8 mouse cellular contexts compared by ENCODE assay signal in genomic region chr9:100400366-100400765, GRCm38 (mm10).
DNase-seq lines count a peak whose midpoint lies in the region; ATAC-seq and TF ChIP-seq lines count a peak whose summit lies in the region.

No protein-coding gene starts in this region.

- H3K4me2 ChIP-seq in stomach, embryonic 16.5 days (ENCODE audit: low read depth, low read length): no peak overlapping the region

- no peaks in the 10 kb centered on the region for H3K27me3 ChIP-seq in heart, adult 2 months (ENCODE audit: control insufficient read depth, insufficient read depth, low read length)
- peaks cover 4% of the 10 kb centered on the region; the same call in 1 of the 2 replicates for H3K27me3 ChIP-seq in E14TG2a.4 (ENCODE audit: insufficient read depth, low read length)
- no peaks in the 10 kb centered on the region for H3K27me3 ChIP-seq in stomach, embryonic 16.5 days (ENCODE audit: control insufficient read depth, insufficient read depth, low read length)

- 19% methylated on average over 8 of the region's 8 CpGs for WGBS in heart, adult 2 months
- 19% methylated on average over 8 of the region's 8 CpGs for WGBS in stomach, embryonic 16.5 days

- H3K9ac ChIP-seq in heart, adult 2 months (ENCODE audit: low read depth, low read length): no peak overlapping the region
- no peak overlapping the region for H3K9ac ChIP-seq in stomach, embryonic 16.5 days (ENCODE audit: low read length)

- no peaks in the 10 kb centered on the region for H3K4me1 ChIP-seq in heart, adult 2 months (ENCODE audit: control insufficient read depth, insufficient read depth, low read length)
- peaks cover 14% of the 10 kb centered on the region for H3K4me1 ChIP-seq in E14TG2a.4 (replicated peaks; ENCODE audit: low read depth, low read length)
- H3K4me1 ChIP-seq in stomach, embryonic 16.5 days (ENCODE audit: control insufficient read depth, insufficient read depth, low read length): no peaks in the 10 kb centered on the region

- TF ChIP-seq EP300 in heart, adult 2 months (IDR thresholded peaks at IDR 0.05; ENCODE audit: insufficient read depth, low read depth, low read length): no peak

- no peak for TF ChIP-seq POLR2A in heart, adult 2 months (IDR thresholded peaks at IDR 0.05; ENCODE audit: insufficient read depth, low read depth, low read length)

- no peak overlapping the region for H3K27ac ChIP-seq in heart, adult 2 months
- no peak overlapping the region for H3K27ac ChIP-seq in stomach, embryonic 16.5 days (ENCODE audit: low read length)

- no peaks in the 10 kb centered on the region for H3K36me3 ChIP-seq in heart, adult 2 months (ENCODE audit: control insufficient read depth, insufficient read depth, low read length)
- H3K36me3 ChIP-seq in E14TG2a.4 (ENCODE audit: insufficient read depth, low read length): no peaks in the 10 kb centered on the region
- no peaks in the 10 kb centered on the region for H3K36me3 ChIP-seq in stomach, embryonic 16.5 days (ENCODE audit: control insufficient read depth, insufficient read depth, low read length)

- no peak for DNase-seq in heart, adult 2 months
- no peak for DNase-seq in heart, postnatal 25 days (ENCODE audit: low spot score)
- peak; percentile 34 for DNase-seq in cerebellum, adult 9-10 months
- DNase-seq in heart, adult 9 months (ENCODE audit: low spot score in 2 of 2): peak; percentile 8 to 34
- peak; percentile 61 for DNase-seq in layer of hippocampus, adult 11-12 months (ENCODE audit: low spot score)

- intact Hi-C loops in heart, adult 2 months (cut with DNase I): loop anchor here (1.0 to 5.0 kb wide), 3 partner anchors 46 to 668 kb away; no protein-coding TSS in a partner anchor
- intact Hi-C loops in heart, postnatal 25 days (cut with DNase I): loop anchor here (1.0 kb wide), 1 partner anchor 553 kb away; no protein-coding TSS in a partner anchor

- H3K4me3 ChIP-seq in heart, adult 2 months: no peak overlapping the region
- no peak overlapping the region for H3K4me3 ChIP-seq in E14TG2a.4 (replicated peaks; ENCODE audit: low read length)
- H3K4me3 ChIP-seq in stomach, embryonic 16.5 days (replicated peaks; ENCODE audit: low read length): no peak overlapping the region

- TF ChIP-seq CTCF in heart, adult 2 months (IDR thresholded peaks at IDR 0.05): peak; percentile 76
- peak; percentile 46 for TF ChIP-seq CTCF in E14TG2a.4 (conservative IDR thresholded peaks at IDR 0.05; ENCODE audit: low read length)

- no peaks in the 10 kb centered on the region for H3K9me3 ChIP-seq in E14TG2a.4 (ENCODE audit: low read length)
- no peaks in the 10 kb centered on the region for H3K9me3 ChIP-seq in stomach, embryonic 16.5 days (replicated peaks; ENCODE audit: control insufficient read depth, low read length)

- no peaks in the 10 kb centered on the region for H3K79me2 ChIP-seq in heart, adult 2 months (replicated peaks; ENCODE audit: control insufficient read depth, insufficient read depth, low read length)

- ATAC-seq in megakaryocyte progenitor cell, adult 5-6 weeks (replicated peaks; ENCODE audit: poor library complexity): peak; percentile 88
- peak; percentile 53; the same call in 1 of the 2 replicates for ATAC-seq in stomach, embryonic 16.5 days (ENCODE audit: insufficient read depth, low FRiP score)

Comparison
In these comparisons a context has a peak if more than half of its experiments do, and no peak if none do; other contexts are left out.
1. DNase-seq: peak in cerebellum, adult 9-10 months (single experiment), heart, adult 9 months (2 of 2) and layer of hippocampus, adult 11-12 months (single experiment); none in heart, adult 2 months (0 of 2) and heart, postnatal 25 days (single experiment).